Mouse (Mus musculus) ES-CJ7 (cell line): ENCODE measurements around the gene Dusp10.
A peak's percentile ranks its signal among the peaks of the same experiment; 100 is the strongest.

ENCODE experiments used
- DNase-seq: peaks from one replicate; pipeline ENCODE4 v3.0.0; 2011; ENCODE audit warnings: low read depth, low spot score

Gene Dusp10

GRCm38 (mm10) chr1:184030070-184030802 is 17.1 kb downstream of the Dusp10 start:
- no peak for DNase-seq

- DNase-seq = no peak
Observed at GRCm38 (mm10) chr1:184032682-184033389, 19.7 kb downstream of the Dusp10 start.

- DNase-seq = peak; percentile 53
Observed at GRCm38 (mm10) chr1:184033390-184034010, 20.4 kb downstream of the Dusp10 start.

GRCm38 (mm10) chr1:184034011-184034557 is 21.0 kb downstream of the Dusp10 start, which contains the start of gene 1700056E22Rik:
Gene 1700056E22Rik (minus strand): TSS chr1:184034301.
- peak; percentile 100 for DNase-seq

GRCm38 (mm10) chr1:184034741-184035181 is 21.7 kb downstream of the Dusp10 start:
- DNase-seq = peak; percentile 39

- DNase-seq = no peak
Observed at GRCm38 (mm10) chr1:184035346-184035903, 22.3 kb downstream of the Dusp10 start.

- no peak for DNase-seq
Observed at GRCm38 (mm10) chr1:184037802-184038201, 24.7 kb downstream of the Dusp10 start.

GRCm38 (mm10) chr1:184039301-184039700 is 26.2 kb downstream of the Dusp10 start:
- DNase-seq = no peak

- DNase-seq = no peak
Observed at GRCm38 (mm10) chr1:184040181-184040580, 27.1 kb downstream of the Dusp10 start.

- no peak for DNase-seq
Observed at GRCm38 (mm10) chr1:184040906-184041305, 27.8 kb downstream of the Dusp10 start.

GRCm38 (mm10) chr1:184041778-184042573 is 28.9 kb downstream of the Dusp10 start:
- no peak for DNase-seq

- DNase-seq = no peak
Observed at GRCm38 (mm10) chr1:184042745-184043144, 29.6 kb downstream of the Dusp10 start.

GRCm38 (mm10) chr1:184043391-184043790 is 30.3 kb downstream of the Dusp10 start:
- no peak for DNase-seq

GRCm38 (mm10) chr1:184046070-184046677 is 33.1 kb downstream of the Dusp10 start:
- peak; percentile 48 for DNase-seq

- no peak for DNase-seq
Observed at GRCm38 (mm10) chr1:184047818-184048217, 34.7 kb downstream of the Dusp10 start.

- no peak for DNase-seq
Observed at GRCm38 (mm10) chr1:184048675-184049418, 35.7 kb downstream of the Dusp10 start.

GRCm38 (mm10) chr1:184051286-184051685 is 38.2 kb downstream of the Dusp10 start:
- DNase-seq = no peak

- no peak for DNase-seq
Observed at GRCm38 (mm10) chr1:184051824-184052223, 38.7 kb downstream of the Dusp10 start.

GRCm38 (mm10) chr1:184052331-184052730 is 39.2 kb downstream of the Dusp10 start:
- no peak for DNase-seq

GRCm38 (mm10) chr1:184053141-184053540 is 40.0 kb downstream of the Dusp10 start:
- no peak for DNase-seq
